Mouse (Mus musculus): Measurements from ENCODE around the gene Mfge8. TPM values are rescaled to one million over a fixed set of nuclear protein-coding genes. Genes with fewer than 3 reads are reported as not detected.

Mfge8 gene
- total and polyA plus RNA-seq, 2 experiments from 2014 or later = 268 to 278 TPM

GRCm38 (mm10) chr7:79149522-79149921 lies 662 bp upstream of the Mfge8 start:
- Histone ChIP-seq H3K4me3 (ENCODE audit: low read depth, low read length) (peak overlapping the region; percentile 52; the same call in 1 of the 2 replicates), H3K4me2 (ENCODE audit: low read depth, low read length, poor library complexity, severe bottlenecking) (no peak overlapping the region), H3K36me3 (ENCODE audit: insufficient read depth, low read length) (no peaks in the 10 kb centered on the region), H3K27ac (ENCODE audit: low read depth, low read length) (no peak overlapping the region), H3K9me3 (ENCODE audit: low read length) (no peaks in the 10 kb centered on the region), H3K9ac (replicated peaks; ENCODE audit: low read length, poor library complexity, severe bottlenecking) (no peak overlapping the region), H3K27me3 (ENCODE audit: insufficient read depth, low read length) (no peaks in the 10 kb centered on the region), H3K4me1 (ENCODE audit: insufficient read depth, low read length) (peaks cover 2% of the 10 kb centered on the region; the same call in 1 of the 2 replicates)
- no peak for TF ChIP-seq CTCF (IDR thresholded peaks at IDR 0.05)
- DNase-seq (ENCODE audit: low spot score) (no peak), ATAC-seq (ENCODE audit: low FRiP score) (no peak)
- 71% methylated on average over 6 of the region's 6 CpGs for WGBS

GRCm38 (mm10) chr7:79147931-79148653 lies 768 bp downstream of the Mfge8 start:
- no peak for DNase-seq (ENCODE audit: low spot score)

GRCm38 (mm10) chr7:79147011-79147837 lies 1.6 kb downstream of the Mfge8 start:
- ATAC-seq (ENCODE audit: low FRiP score) (no peak; the same call in 1 of the 2 replicates), DNase-seq (ENCODE audit: low spot score) (no peak)
- no peaks in the 10 kb centered on the region for H3K36me3 ChIP-seq (ENCODE audit: insufficient read depth, low read length)
- 0 out of 2 replicates have a peak overlapping the region, but pooled peaks have one; percentile 24 for H3K9ac ChIP-seq (replicated peaks; ENCODE audit: low read length, poor library complexity, severe bottlenecking)
- 53% methylated on average over 12 of the region's 12 CpGs for WGBS
- H3K9me3 ChIP-seq (ENCODE audit: low read length) = no peaks in the 10 kb centered on the region
- no peaks in the 10 kb centered on the region for H3K27me3 ChIP-seq (ENCODE audit: insufficient read depth, low read length)
- H3K4me2 ChIP-seq (ENCODE audit: low read depth, low read length, poor library complexity, severe bottlenecking) = peak overlapping the region; percentile 97
- H3K27ac ChIP-seq (ENCODE audit: low read depth, low read length) = no peak overlapping the region
- H3K4me1 ChIP-seq (ENCODE audit: insufficient read depth, low read length) = peaks cover 2% of the 10 kb centered on the region; the same call in 1 of the 2 replicates
- H3K4me3 ChIP-seq (ENCODE audit: low read depth, low read length) = peak overlapping the region; percentile 52; the same call in 1 of the 2 replicates
- TF ChIP-seq CTCF (IDR thresholded peaks at IDR 0.05) = no peak

More at GRCm38 (mm10) chr7:79147931-79148653, 768 bp downstream of the Mfge8 start:
- Histone ChIP-seq H3K27ac (ENCODE audit: low read depth, low read length) (no peak overlapping the region), H3K9me3 (ENCODE audit: low read length) (no peaks in the 10 kb centered on the region), H3K4me2 (ENCODE audit: low read depth, low read length, poor library complexity, severe bottlenecking) (peak overlapping the region; percentile 97), H3K4me3 (ENCODE audit: low read depth, low read length) (peak overlapping the region; percentile 52), H3K9ac (replicated peaks; ENCODE audit: low read length, poor library complexity, severe bottlenecking) (peak overlapping the region; percentile 51; the same call in 1 of the 2 replicates), H3K36me3 (ENCODE audit: insufficient read depth, low read length) (no peaks in the 10 kb centered on the region), H3K27me3 (ENCODE audit: insufficient read depth, low read length) (no peaks in the 10 kb centered on the region), H3K4me1 (ENCODE audit: insufficient read depth, low read length) (peaks cover 2% of the 10 kb centered on the region; the same call in 1 of the 2 replicates)
- no peak for TF ChIP-seq CTCF (IDR thresholded peaks at IDR 0.05)
- ATAC-seq (ENCODE audit: low FRiP score) = no peak
- 3% methylated on average over 20 of the region's 20 CpGs for WGBS

GRCm38 (mm10) chr7:79140897-79141296 lies 8.0 kb downstream of the Mfge8 start:
- Histone ChIP-seq H3K9ac (replicated peaks; ENCODE audit: low read length, poor library complexity, severe bottlenecking) (no peak overlapping the region), H3K4me1 (ENCODE audit: insufficient read depth, low read length) (no peaks in the 10 kb centered on the region), H3K4me2 (ENCODE audit: low read depth, low read length, poor library complexity, severe bottlenecking) (no peak overlapping the region), H3K27me3 (ENCODE audit: insufficient read depth, low read length) (no peaks in the 10 kb centered on the region), H3K36me3 (ENCODE audit: insufficient read depth, low read length) (peaks cover 11% of the 10 kb centered on the region; the same call in 1 of the 2 replicates), H3K27ac (ENCODE audit: low read depth, low read length) (no peak overlapping the region), H3K9me3 (ENCODE audit: low read length) (no peaks in the 10 kb centered on the region), H3K4me3 (ENCODE audit: low read depth, low read length) (no peak overlapping the region)
- DNase-seq (ENCODE audit: low spot score) (peak; percentile 80), ATAC-seq (ENCODE audit: low FRiP score) (no peak)
- TF ChIP-seq CTCF (IDR thresholded peaks at IDR 0.05) = peak; percentile 98
- 31% methylated on average over 8 of the region's 8 CpGs for WGBS

- H3K9ac ChIP-seq (replicated peaks; ENCODE audit: low read length, poor library complexity, severe bottlenecking) = no peak overlapping the region
- H3K9me3 ChIP-seq (ENCODE audit: low read length) = no peaks in the 10 kb centered on the region
- DNase-seq (ENCODE audit: low spot score) (no peak), ATAC-seq (ENCODE audit: low FRiP score) (no peak)
- H3K27me3 ChIP-seq (ENCODE audit: insufficient read depth, low read length) = no peaks in the 10 kb centered on the region
- no peak overlapping the region for H3K4me2 ChIP-seq (ENCODE audit: low read depth, low read length, poor library complexity, severe bottlenecking)
- 51% methylated on average over 4 of the region's 4 CpGs for WGBS
- H3K27ac ChIP-seq (ENCODE audit: low read depth, low read length) = no peak overlapping the region
- no peaks in the 10 kb centered on the region for H3K4me1 ChIP-seq (ENCODE audit: insufficient read depth, low read length)
- peaks cover 11% of the 10 kb centered on the region; the same call in 1 of the 2 replicates for H3K36me3 ChIP-seq (ENCODE audit: insufficient read depth, low read length)
- no peak for TF ChIP-seq CTCF (IDR thresholded peaks at IDR 0.05)
- H3K4me3 ChIP-seq (ENCODE audit: low read depth, low read length) = no peak overlapping the region
Observed at GRCm38 (mm10) chr7:79139891-79140591, 8.8 kb downstream of the Mfge8 start.
